Mouse (Mus musculus): Measurements from ENCODE around the gene Wdr95. TPM values are rescaled to one million over a fixed set of nuclear protein-coding genes. Genes with fewer than 3 reads are reported as not detected.

The Wdr95 gene
- polyA plus RNA-seq, 2 experiments: not detected

GRCm38 (mm10) chr5:149488360-149489021, 40.0 kb upstream of the Wdr95 start:
- Histone ChIP-seq H3K36me3 (replicated peaks; ENCODE audit: control insufficient read depth, insufficient read depth, low read depth) (no peaks in the 10 kb centered on the region), H3K9ac (replicated peaks) (no peak overlapping the region), H3K4me2 (ENCODE audit: low read depth) (no peak overlapping the region), H3K27ac (no peak overlapping the region), H3K27me3 (ENCODE audit: control insufficient read depth, insufficient read depth, low read length) (no peaks in the 10 kb centered on the region), H3K9me3 (ENCODE audit: control insufficient read depth, low read length) (no peaks in the 10 kb centered on the region), H3K4me1 (replicated peaks; ENCODE audit: control insufficient read depth in 2 of 2, insufficient read depth in 2 of 2, low read length in 1 of 2) (no peaks in the 10 kb centered on the region), H3K4me3 (ENCODE audit: insufficient read depth in 1 of 2, low read depth in 2 of 2, low read length in 2 of 2) (no peak overlapping the region)
- 39% methylated on average over 11 of the region's 11 CpGs for WGBS (ENCODE audit: insufficient replicate concordance)
- no peak for ATAC-seq (ENCODE audit: insufficient read depth)
- TF ChIP-seq CTCF (IDR thresholded peaks at IDR 0.05; ENCODE audit: low read depth) (no peak), EP300 (IDR thresholded peaks at IDR 0.05; ENCODE audit: low read depth) (no peak)
- DNase-seq (ENCODE audit: low read depth in 3 of 3, low spot score in 3 of 3): no peak

- H3K36me3 ChIP-seq (replicated peaks; ENCODE audit: control insufficient read depth, insufficient read depth, low read depth): no peaks in the 10 kb centered on the region
Measured at GRCm38 (mm10) chr5:149489136-149489535, 39.3 kb upstream of the Wdr95 start.

GRCm38 (mm10) chr5:149490275-149490674, 38.2 kb upstream of the Wdr95 start:
- Histone ChIP-seq H3K27ac (no peak overlapping the region), H3K4me2 (ENCODE audit: low read depth) (no peak overlapping the region), H3K4me3 (ENCODE audit: insufficient read depth in 1 of 2, low read depth in 2 of 2, low read length in 2 of 2) (no peak overlapping the region), H3K9me3 (ENCODE audit: control insufficient read depth, low read length) (no peaks in the 10 kb centered on the region), H3K36me3 (replicated peaks; ENCODE audit: control insufficient read depth, insufficient read depth, low read depth) (no peaks in the 10 kb centered on the region), H3K4me1 (replicated peaks; ENCODE audit: control insufficient read depth in 2 of 2, insufficient read depth in 2 of 2, low read length in 1 of 2) (no peaks in the 10 kb centered on the region), H3K27me3 (ENCODE audit: control insufficient read depth, insufficient read depth, low read length) (no peaks in the 10 kb centered on the region), H3K9ac (replicated peaks) (no peak overlapping the region)
- 58% methylated on average over 15 of the region's 15 CpGs for WGBS (ENCODE audit: insufficient replicate concordance)
- ATAC-seq (ENCODE audit: insufficient read depth) (no peak), DNase-seq (ENCODE audit: low read depth in 3 of 3, low spot score in 3 of 3) (no peak)
- TF ChIP-seq CTCF (IDR thresholded peaks at IDR 0.05; ENCODE audit: low read depth) (no peak), EP300 (IDR thresholded peaks at IDR 0.05; ENCODE audit: low read depth) (no peak)

More at GRCm38 (mm10) chr5:149489136-149489535, 39.3 kb upstream of the Wdr95 start:
- Histone ChIP-seq H3K27me3 (ENCODE audit: control insufficient read depth, insufficient read depth, low read length) (no peaks in the 10 kb centered on the region), H3K9me3 (ENCODE audit: control insufficient read depth, low read length) (no peaks in the 10 kb centered on the region), H3K4me2 (ENCODE audit: low read depth) (no peak overlapping the region), H3K9ac (replicated peaks) (no peak overlapping the region), H3K4me3 (ENCODE audit: insufficient read depth in 1 of 2, low read depth in 2 of 2, low read length in 2 of 2) (no peak overlapping the region), H3K4me1 (replicated peaks; ENCODE audit: control insufficient read depth in 2 of 2, insufficient read depth in 2 of 2, low read length in 1 of 2) (no peaks in the 10 kb centered on the region), H3K27ac (no peak overlapping the region)
- 62% methylated on average over 11 of the region's 11 CpGs for WGBS (ENCODE audit: insufficient replicate concordance)
- ATAC-seq (ENCODE audit: insufficient read depth): no peak
- no peak for DNase-seq (ENCODE audit: low read depth in 3 of 3, low spot score in 3 of 3)
- no peak for TF ChIP-seq CTCF (IDR thresholded peaks at IDR 0.05; ENCODE audit: low read depth)
- no peak for TF ChIP-seq EP300 (IDR thresholded peaks at IDR 0.05; ENCODE audit: low read depth)

GRCm38 (mm10) chr5:149495655-149496054, 32.8 kb upstream of the Wdr95 start:
- no peaks in the 10 kb centered on the region for H3K36me3 ChIP-seq (replicated peaks; ENCODE audit: control insufficient read depth, insufficient read depth, low read depth)
- DNase-seq (ENCODE audit: low read depth in 3 of 3, low spot score in 3 of 3) (no peak), ATAC-seq (ENCODE audit: insufficient read depth) (no peak)
- no peak overlapping the region for H3K4me2 ChIP-seq (ENCODE audit: low read depth)
- H3K4me3 ChIP-seq (ENCODE audit: insufficient read depth in 1 of 2, low read depth in 2 of 2, low read length in 2 of 2): no peak overlapping the region
- no peaks in the 10 kb centered on the region for H3K4me1 ChIP-seq (replicated peaks; ENCODE audit: control insufficient read depth in 2 of 2, insufficient read depth in 2 of 2, low read length in 1 of 2)
- H3K27ac ChIP-seq: no peak overlapping the region
- H3K27me3 ChIP-seq (ENCODE audit: control insufficient read depth, insufficient read depth, low read length): no peaks in the 10 kb centered on the region
- TF ChIP-seq CTCF (IDR thresholded peaks at IDR 0.05; ENCODE audit: low read depth) (no peak), EP300 (IDR thresholded peaks at IDR 0.05; ENCODE audit: low read depth) (no peak)
- no peak overlapping the region for H3K9ac ChIP-seq (replicated peaks)
- H3K9me3 ChIP-seq (ENCODE audit: control insufficient read depth, low read length): no peaks in the 10 kb centered on the region
- WGBS (ENCODE audit: insufficient replicate concordance): 33% methylated on average over 6 of the region's 6 CpGs

- H3K4me3 ChIP-seq (ENCODE audit: insufficient read depth in 1 of 2, low read depth in 2 of 2, low read length in 2 of 2): no peak overlapping the region
- no peaks in the 10 kb centered on the region for H3K36me3 ChIP-seq (replicated peaks; ENCODE audit: control insufficient read depth, insufficient read depth, low read depth)
- no peaks in the 10 kb centered on the region for H3K4me1 ChIP-seq (replicated peaks; ENCODE audit: control insufficient read depth in 2 of 2, insufficient read depth in 2 of 2, low read length in 1 of 2)
- H3K27me3 ChIP-seq (ENCODE audit: control insufficient read depth, insufficient read depth, low read length): no peaks in the 10 kb centered on the region
- TF ChIP-seq CTCF (IDR thresholded peaks at IDR 0.05; ENCODE audit: low read depth): no peak
- no peak for TF ChIP-seq EP300 (IDR thresholded peaks at IDR 0.05; ENCODE audit: low read depth)
- WGBS (ENCODE audit: insufficient replicate concordance): 65% methylated on average over 12 of the region's 12 CpGs
- H3K4me2 ChIP-seq (ENCODE audit: low read depth): no peak overlapping the region
- H3K27ac ChIP-seq: no peak overlapping the region
- no peak for DNase-seq (ENCODE audit: low read depth in 3 of 3, low spot score in 3 of 3)
- no peaks in the 10 kb centered on the region for H3K9me3 ChIP-seq (ENCODE audit: control insufficient read depth, low read length)
- H3K9ac ChIP-seq (replicated peaks): no peak overlapping the region
- ATAC-seq (ENCODE audit: insufficient read depth): no peak
Measured at GRCm38 (mm10) chr5:149496401-149497066, 31.9 kb upstream of the Wdr95 start.

Data from liver, embryonic 14.5 days (tissue).